Mouse (Mus musculus): ENCODE results near the gene Clec12b. TPM values are rescaled to one million over a fixed set of nuclear protein-coding genes. Genes with fewer than 3 reads are reported as not detected.

Clec12b gene
- polyA plus RNA-seq, 1 experiment from 2014 or later = not detected

Other genes starting within 250 kb of the Clec12b start
- gene Clec2d, start 205.3 kb downstream of the Clec12b start, polyA plus RNA-seq (2016; fragmentation: Nextera tagmentation; extraction: Ambion mirVana) = not detected in 2 replicates
- gene Cd69, start 110.4 kb downstream of the Clec12b start, polyA plus RNA-seq (2016; fragmentation: Nextera tagmentation; extraction: Ambion mirVana) = not detected in 2 replicates
- not detected in 2 replicates for gene 4922502D21Rik, start 54.1 kb downstream of the Clec12b start, polyA plus RNA-seq (2016; fragmentation: Nextera tagmentation; extraction: Ambion mirVana)
- gene Clec12a, start 43.2 kb downstream of the Clec12b start, polyA plus RNA-seq (2016; fragmentation: Nextera tagmentation; extraction: Ambion mirVana) = 0.35 and 0.40 TPM in 2 replicates
- 12.7 and 13.3 TPM in 2 replicates for gene Clec1b, start 11.4 kb upstream of the Clec12b start, polyA plus RNA-seq (2016; fragmentation: Nextera tagmentation; extraction: Ambion mirVana)
- 0.19 and 0.50 TPM in 2 replicates for gene Clec9a, start 23.0 kb upstream of the Clec12b start, polyA plus RNA-seq (2016; fragmentation: Nextera tagmentation; extraction: Ambion mirVana)
- gene Clec1a, start 66.1 kb upstream of the Clec12b start, polyA plus RNA-seq (2016; fragmentation: Nextera tagmentation; extraction: Ambion mirVana) = 0.82 and 0.89 TPM in 2 replicates
- gene Olr1, start 121.3 kb upstream of the Clec12b start, polyA plus RNA-seq (2016; fragmentation: Nextera tagmentation; extraction: Ambion mirVana) = 0.06 TPM in 1 of 2 replicates, not detected in the other
- not detected in 2 replicates for gene Tmem52b, start 126.7 kb upstream of the Clec12b start, polyA plus RNA-seq (2016; fragmentation: Nextera tagmentation; extraction: Ambion mirVana)
- 44.9 and 46.5 TPM in 2 replicates for gene Gabarapl1, start 147.3 kb upstream of the Clec12b start, polyA plus RNA-seq (2016; fragmentation: Nextera tagmentation; extraction: Ambion mirVana)
- not detected in 2 replicates for gene Klre1, start 192.0 kb upstream of the Clec12b start, polyA plus RNA-seq (2016; fragmentation: Nextera tagmentation; extraction: Ambion mirVana)
- not detected in 2 replicates for gene Klrd1, start 205.9 kb upstream of the Clec12b start, polyA plus RNA-seq (2016; fragmentation: Nextera tagmentation; extraction: Ambion mirVana)
- 0.04 and 0.13 TPM in 2 replicates for gene Klrk1, start 238.0 kb upstream of the Clec12b start, polyA plus RNA-seq (2016; fragmentation: Nextera tagmentation; extraction: Ambion mirVana)